Mouse (Mus musculus) heart, postnatal 14 days (tissue): Measurements from ENCODE around the gene BC029722. TPM values are rescaled to one million over a fixed set of nuclear protein-coding genes. Genes with fewer than 3 reads are reported as not detected.

Source experiments
- DNase-seq, 2 experiments: peaks; one replicate each; pipeline ENCODE4 v3.0.0; 2021 to 2022
- intact Hi-C: fragments of 180-260 bp; cut with DNase I; formaldehyde crosslinking; loops from one replicate; pipeline ENCODE4 v1.15.1; 2025
- total RNA-seq, 2 experiments: library from RNA; stranded (reverse); gene quantifications; 2 replicates each; pipeline ENCODE4 v1.2.3; 2021

BC029722 gene
- total RNA-seq, 2 experiments from 2014 or later, result 19.1 to 19.3 TPM

DNA sequence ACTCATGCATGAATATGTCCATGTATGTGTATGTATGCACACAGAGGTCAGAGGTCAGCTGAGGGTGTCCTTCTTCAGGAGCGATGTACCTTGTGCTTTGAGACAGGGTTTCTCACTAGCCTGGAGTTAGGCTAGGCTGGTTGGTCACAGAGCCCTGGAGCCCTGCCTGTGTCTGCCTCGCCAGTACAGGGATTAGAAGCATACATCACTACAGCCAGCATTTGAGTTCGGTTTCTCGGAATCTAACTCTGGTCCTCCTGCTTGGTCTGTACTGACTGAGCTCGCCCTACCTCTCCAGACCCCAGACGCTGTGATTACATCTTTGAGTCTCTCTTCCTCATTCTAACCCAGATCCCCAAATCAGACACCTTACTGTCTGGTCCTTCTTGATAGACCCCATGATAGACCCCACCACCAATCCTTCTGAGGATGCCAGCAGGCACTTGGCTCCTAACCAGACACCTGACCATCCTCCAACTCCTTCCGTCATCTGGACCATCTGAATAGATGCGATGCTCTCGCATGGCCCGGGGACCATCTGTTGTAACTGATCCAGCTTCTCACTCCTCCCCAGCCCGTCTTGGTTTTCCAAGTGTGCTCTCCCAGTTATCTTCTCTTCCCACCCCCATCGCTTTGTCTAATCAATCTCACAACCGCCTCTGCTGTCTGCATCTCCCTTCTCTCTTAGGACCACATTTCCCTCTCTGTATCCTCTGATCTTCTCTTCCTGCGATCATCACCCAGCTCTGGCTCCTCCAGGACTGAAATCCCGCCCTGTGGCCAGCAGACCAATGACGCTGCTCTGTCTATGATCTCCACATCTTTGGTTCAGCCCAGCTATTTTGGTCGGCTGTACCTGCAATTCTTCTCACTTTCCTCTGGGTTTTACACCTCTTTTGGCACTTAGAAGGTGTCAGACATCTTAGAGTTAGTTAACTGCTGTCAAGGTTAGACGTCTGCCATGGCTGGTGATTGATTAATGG lies 31.0 kb downstream of the BC029722 start:
- intact Hi-C loops, result no loop called here

DNA sequence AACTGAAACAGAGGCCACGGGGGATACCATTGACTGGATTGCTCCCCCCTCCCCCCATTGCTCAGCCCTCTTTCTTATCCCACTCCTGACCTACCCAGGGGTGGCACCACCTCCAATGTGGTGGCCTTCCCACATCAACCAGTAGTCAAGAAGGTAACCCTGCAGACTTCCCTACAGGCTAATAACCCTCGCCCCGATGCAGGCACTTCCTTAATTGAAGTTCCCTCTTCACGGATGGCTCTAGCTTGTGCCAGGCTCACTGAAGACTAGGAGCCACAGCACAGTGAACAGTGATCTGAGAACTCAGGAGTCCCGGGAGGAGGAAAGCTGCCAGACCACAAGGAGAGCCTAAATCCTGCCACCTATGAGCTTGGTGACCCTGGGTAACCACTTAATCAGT lies 32.3 kb downstream of the BC029722 start:
- DNase-seq, result no peak
- intact Hi-C loops, result no loop called here

More for the DNA sequence above, 31.0 kb downstream of the BC029722 start:
- DNase-seq, result no peak

DNA sequence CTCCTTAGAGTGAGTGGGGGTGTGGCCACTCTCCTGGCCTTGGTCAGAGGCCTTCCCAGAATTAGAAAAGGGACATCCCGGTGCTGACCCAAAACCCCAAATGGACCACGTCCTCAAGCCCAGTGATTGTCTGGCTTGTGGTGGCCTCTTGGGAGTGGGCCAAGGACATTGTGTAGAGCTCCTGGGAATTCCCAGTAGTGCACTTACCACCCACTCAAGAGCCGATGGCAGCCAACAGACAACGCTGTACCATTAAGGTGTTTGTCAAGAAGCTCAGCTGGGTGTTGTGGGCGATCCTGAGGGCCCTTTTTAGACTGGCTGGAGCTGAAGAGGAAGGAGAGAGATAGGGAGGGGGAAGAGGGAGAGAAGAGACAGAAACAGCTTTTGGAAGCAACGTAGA lies 34.7 kb downstream of the BC029722 start:
- intact Hi-C loops, result no loop called here
- no peak for DNase-seq

DNA sequence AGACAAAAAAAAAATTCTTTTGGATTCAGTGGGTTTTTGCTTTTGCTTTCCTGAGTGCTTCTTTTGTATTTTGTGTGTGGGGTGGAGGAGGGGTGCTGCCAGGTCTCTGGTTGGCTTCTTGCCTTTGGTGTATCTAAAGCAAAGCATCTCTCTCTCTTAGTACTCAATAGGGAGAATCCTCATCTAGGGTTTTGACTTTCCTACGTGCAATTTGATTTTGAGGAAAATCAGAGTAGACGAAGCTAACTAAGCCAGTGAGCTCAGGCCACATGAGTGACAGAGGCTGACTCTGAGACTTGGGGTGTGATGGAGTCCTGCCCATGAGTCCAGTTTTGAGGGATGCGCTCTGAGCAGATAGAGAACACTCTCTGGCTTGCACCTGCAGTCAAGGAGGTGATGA lies 39.7 kb downstream of the BC029722 start:
- DNase-seq, result no peak
- intact Hi-C loops, result no loop called here

DNA sequence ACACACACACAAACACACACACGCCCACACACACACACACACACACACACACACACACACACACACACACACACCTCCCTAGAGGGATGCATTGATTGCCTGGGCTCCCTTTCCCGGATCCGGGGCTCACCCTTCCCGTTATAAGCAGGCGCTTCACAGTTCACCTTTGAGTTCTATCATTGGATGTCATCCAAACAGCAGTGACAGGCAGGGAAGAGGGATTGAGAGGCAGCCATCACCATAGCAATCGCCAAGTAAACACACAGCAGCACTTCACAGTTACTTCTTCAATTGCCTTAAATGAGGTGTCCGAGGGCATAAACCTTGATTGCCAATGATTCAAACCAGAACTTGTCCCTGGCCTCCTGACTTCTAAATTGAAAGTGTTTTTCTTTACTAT lies 40.2 kb downstream of the BC029722 start:
- DNase-seq, result no peak
- intact Hi-C loops, result no loop called here

DNA sequence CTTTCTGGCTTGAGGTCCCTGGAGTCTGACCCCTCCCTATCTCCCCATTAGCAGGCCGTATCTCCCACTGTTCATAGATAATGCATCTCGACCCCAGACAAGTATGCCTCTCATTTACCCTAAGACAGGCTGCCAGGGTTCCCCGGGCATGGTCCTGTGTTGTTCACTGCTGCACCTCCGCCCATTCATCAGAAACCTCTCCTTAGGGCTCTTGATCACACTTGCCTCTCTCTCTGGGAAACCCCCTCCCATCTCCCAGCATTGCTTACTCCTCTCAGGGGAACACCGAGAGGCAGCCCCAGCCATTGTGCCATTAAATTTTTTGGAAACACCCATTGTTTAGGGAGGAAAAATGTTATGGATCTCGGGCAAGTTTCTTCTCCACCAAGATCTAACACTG lies 41.2 kb downstream of the BC029722 start:
- intact Hi-C loops, result no loop called here
- no peak for DNase-seq

DNA sequence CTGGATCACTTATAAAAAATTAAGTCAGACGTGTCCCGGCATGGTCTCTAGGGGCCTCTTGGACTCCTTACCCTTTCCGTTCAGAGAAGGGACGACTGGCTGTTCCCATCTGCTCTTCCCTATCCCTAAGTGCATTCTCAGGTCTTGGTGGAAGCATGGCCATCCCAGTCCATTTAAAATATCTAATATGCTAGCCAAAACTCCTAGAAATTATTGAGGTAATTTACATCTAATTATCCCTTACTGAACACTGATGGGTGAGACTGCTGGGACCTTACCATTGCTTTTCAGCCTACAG lies 41.6 kb downstream of the BC029722 start:
- intact Hi-C loops, result no loop called here
- no peak for DNase-seq

DNA sequence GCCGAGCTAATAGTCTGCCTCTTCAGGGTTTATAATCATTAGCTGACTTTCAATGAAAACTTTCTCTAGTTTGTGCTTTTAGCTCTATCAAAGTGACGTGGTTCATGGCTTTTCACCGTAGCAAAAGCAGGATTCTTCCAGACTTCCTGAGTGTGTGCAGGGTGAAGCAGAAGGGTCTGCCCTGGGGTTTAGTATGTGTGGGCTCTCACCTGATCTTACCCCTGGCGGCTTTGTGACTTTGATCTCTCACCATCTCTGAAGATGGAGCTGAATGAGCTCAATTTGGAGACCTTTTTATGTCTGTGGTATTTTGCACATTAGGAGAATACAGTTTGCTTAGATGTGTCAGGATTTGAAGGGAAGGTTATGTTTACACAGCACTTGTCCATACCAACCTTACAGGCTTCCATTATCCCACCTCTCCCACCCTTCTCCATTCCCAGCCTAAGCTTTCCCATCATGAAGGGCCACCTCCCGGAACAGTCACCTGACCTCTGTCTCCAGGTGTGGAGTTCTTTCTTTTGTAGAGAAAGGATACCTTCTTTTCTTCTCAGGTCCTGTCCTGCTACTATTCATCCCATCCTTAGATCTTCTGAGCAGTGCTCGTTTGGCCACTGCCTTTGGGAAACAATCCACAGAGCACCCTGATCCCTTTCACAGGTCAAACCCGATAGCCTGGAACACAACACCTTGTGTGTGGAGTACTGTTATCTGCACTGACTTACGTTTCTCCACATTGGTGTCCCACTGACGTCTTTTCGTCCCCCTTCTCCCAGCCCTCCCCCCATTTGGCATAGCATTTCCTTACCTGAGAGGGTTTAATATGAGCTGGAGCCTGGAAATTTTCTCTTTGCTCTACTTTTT lies 42.2 kb downstream of the BC029722 start:
- intact Hi-C loops, result no loop called here
- no peak for DNase-seq

DNA sequence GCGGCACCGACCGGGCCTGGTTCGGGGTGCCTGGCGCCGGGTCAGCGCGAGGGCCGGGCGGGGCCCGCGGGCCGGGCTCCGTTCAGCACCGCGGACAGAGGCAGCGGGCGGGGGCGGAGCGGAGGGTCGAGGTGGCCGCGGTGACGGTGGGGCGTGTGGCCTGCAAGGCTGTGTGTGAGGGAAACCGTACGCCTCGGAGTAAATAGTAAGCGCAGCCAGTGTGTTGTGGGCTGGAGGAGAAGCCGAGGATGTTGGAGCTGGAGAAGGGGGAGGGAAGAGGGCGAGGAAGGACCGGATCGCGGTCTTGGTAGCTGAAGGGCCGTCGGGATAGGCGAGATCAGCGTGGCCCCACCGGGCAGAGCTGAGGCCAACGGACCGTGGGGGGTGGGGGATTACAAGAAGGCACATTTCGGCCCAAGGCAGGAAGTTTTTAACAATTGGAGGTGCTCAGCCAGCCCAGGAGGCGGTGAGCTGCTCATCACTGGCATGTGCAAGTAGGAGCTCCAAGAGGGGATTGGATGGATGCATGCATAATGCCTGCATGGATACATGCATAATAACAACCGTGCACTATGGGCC lies 43.5 kb downstream of the BC029722 start:
- intact Hi-C loops, result no loop called here
- peak; percentile 80 to 82 for DNase-seq

DNA sequence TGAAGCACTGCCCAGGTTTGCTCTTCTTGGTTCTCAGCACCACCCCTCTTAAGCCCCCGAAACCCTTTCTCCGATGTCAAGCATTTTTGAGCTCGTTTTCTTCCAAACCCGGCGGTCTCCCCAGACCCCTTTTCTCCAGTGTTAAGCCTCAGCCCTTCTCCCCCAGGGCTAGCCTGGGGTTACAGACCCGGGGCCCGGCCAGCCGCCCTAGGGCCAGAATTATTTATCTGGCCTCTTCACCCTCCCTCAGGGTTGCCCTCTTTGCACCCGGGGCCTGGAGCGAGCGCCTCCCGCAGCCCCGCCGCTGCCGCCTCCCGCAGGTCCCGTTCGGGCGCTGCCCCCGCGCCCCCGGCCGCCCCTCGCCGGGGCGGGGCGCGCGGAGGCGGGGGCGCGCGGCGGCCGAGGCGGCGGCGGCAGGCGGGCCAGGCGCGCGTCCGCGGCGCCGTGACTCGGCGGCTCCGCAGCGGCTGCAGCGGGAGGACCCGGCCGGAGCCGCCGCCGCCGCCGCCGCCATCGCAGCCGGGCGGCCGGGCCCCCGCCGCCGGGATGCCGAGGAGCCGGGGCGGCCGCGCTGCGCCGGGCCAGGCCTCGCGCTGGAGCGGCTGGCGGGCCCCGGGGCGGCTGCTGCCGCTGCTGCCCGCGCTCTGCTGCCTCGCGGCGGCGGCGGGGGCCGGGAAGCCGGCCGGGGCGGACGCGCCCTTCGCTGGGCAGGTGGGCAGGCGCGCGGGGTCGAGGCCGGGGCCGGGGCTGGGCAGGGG lies 44.1 kb downstream of the BC029722 start, which contains the start of gene Mmp24:
Gene Mmp24 (plus strand): TSS at position 416 of the 758 bp plus-strand sequence.
- intact Hi-C loops, result no loop called here
- no peak for DNase-seq

DNA sequence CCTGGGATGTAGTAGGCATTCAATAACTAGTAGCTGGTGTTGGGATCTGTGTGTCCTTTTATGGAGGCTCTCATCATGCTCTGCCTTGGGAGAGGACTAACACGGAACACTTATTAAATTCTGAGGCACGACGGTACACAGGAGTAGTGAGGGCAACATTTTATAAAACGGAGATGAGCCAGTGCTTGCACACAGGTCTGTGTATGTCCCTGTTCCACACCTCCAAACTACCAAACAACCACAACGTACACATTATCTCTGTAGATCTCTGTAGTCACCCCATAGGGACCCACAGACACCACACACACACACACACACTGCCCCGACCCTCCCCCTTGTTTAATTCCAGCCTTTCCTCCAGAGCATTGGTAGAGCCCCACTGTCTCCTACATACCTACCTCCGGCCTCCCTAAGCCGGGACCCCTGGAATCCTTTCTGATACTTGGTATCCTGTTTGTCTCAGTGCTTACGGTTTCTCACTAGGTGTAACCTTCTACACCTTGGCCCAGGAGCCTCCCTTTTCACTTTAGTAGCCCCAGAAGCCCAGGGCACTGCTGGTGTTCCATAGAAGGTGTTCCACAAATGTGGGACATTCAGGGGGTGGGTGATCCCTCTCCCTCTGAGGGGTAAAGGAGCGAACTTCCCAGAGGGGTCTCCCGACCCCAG lies 44.8 kb downstream of the BC029722 start:
- DNase-seq, result no peak
- intact Hi-C loops, result no loop called here

DNA sequence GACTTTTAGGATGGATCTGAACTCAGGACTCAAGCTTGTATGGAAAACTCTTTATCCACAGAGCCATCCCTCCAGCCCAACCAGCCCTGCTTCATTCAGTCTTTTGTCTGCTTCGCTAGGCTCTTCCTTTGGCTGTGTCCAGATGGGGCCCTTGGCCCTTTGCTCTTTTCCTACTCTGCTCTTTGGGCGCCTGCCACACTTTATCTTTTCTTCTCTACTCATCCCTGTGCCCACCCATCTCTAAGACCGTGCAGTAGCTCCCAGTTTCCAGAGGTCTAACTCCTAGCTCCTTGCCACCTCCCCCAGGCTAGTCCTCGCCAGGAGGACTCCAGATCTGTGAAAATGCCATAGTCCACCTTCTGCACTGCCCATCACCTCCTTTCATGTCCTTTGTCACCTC lies 45.6 kb downstream of the BC029722 start:
- intact Hi-C loops, result no loop called here
- DNase-seq, result no peak

Other genes starting within 250 kb of the BC029722 start
- 10 to 100 TPM; 14.5 to 15.9 TPM for gene Gss, start 226.6 kb downstream of the BC029722 start, total RNA-seq
- 10 to 100 TPM; 31.7 to 37.8 TPM for gene Myh7b, start 208.2 kb downstream of the BC029722 start, total RNA-seq
- 10 to 100 TPM; 81.3 to 82.5 TPM for gene Trpc4ap, start 127.0 kb downstream of the BC029722 start, total RNA-seq
- 1 to 10 TPM; 7.8 to 9.5 TPM for gene Edem2, start 90.0 kb downstream of the BC029722 start, total RNA-seq
- not detected for gene Gm17581, start 83.6 kb downstream of the BC029722 start, total RNA-seq
- 1 to 10 TPM; 4.8 to 6.1 TPM for gene Procr, start 68.3 kb downstream of the BC029722 start, total RNA-seq
- under 1 TPM in 1 of 2 experiments, not detected in 1; 0.07 TPM for gene Mmp24, start 44.1 kb downstream of the BC029722 start, total RNA-seq
- gene Eif6, start 7.5 kb upstream of the BC029722 start, total RNA-seq, result 10 to 100 TPM; 54.3 to 69.8 TPM
- not detected for gene Fam83c, start 15.4 kb upstream of the BC029722 start, total RNA-seq
- 100 to 1,000 TPM; 186 to 221 TPM for gene Uqcc1, start 110.9 kb upstream of the BC029722 start, total RNA-seq
- gene Gm15557, start 121.3 kb upstream of the BC029722 start, total RNA-seq, result not detected
- not detected for gene Gdf5, start 125.9 kb upstream of the BC029722 start, total RNA-seq
- 1 to 10 TPM; 6.7 to 9.1 TPM for gene Cep250, start 137.0 kb upstream of the BC029722 start, total RNA-seq
- under 1 TPM; 0.26 to 0.66 TPM for gene 6430550D23Rik, start 188.6 kb upstream of the BC029722 start, total RNA-seq
- gene Ergic3, start 188.6 kb upstream of the BC029722 start, total RNA-seq, result 10 to 100 TPM; 65.2 to 71.2 TPM
- not detected for gene Fer1l4, start 233.5 kb upstream of the BC029722 start, total RNA-seq
- 1 to 10 TPM in 1 of 2 experiments, under 1 TPM in 1; 0.29 to 1.2 TPM for gene Spag4, start 245.7 kb upstream of the BC029722 start, total RNA-seq